Mouse (Mus musculus): Measurements from ENCODE around the gene Rbfox2.
"Not testable (repeated sequence)": the region's sequence is repeated elsewhere in the genome, so short reads cannot be mapped to it uniquely, and the experiment has no call there.

The Rbfox2 gene

DNA sequence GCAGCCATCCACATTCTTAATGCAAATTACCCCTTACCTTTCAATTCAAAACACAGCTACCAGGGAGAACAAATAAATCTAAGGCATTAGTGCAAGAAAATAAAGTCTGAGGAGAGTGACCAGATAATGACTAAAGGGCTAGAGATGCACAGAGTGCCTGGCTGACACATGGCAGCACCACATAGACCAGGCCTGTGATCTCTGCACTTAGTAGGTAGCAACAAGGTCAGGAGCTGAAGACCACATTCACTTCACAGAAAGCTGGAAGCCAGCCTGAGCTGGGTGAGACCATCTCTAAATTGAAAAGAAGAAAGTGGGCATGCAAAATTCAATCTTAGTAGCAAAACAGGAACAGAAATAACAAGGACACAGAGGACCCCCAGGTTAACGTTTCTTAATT, 30.5 kb downstream of the Rbfox2 start:
- peaks cover 62% of the 10 kb centered on the region for H3K4me1 ChIP-seq (replicated peaks; ENCODE audit: low read depth, low read length)
- H3K36me3 ChIP-seq (ENCODE audit: insufficient read depth, low read length), result peaks cover 19% of the 10 kb centered on the region
- H3K9me3 ChIP-seq (ENCODE audit: low read length), result no peaks in the 10 kb centered on the region
- TF ChIP-seq CTCF (conservative IDR thresholded peaks at IDR 0.05; ENCODE audit: low read length), result no peak
- TF ChIP-seq POU5F1 (IDR thresholded peaks at IDR 0.05; ENCODE audit: borderline replicate concordance, low read length), result no peak
- TF ChIP-seq NANOG (IDR thresholded peaks at IDR 0.05; ENCODE audit: borderline replicate concordance, low read length), result no peak
- no peak overlapping the region for H3K4me3 ChIP-seq (replicated peaks; ENCODE audit: low read length)
- H3K27me3 ChIP-seq (ENCODE audit: insufficient read depth, low read length), result no peaks in the 10 kb centered on the region

DNA sequence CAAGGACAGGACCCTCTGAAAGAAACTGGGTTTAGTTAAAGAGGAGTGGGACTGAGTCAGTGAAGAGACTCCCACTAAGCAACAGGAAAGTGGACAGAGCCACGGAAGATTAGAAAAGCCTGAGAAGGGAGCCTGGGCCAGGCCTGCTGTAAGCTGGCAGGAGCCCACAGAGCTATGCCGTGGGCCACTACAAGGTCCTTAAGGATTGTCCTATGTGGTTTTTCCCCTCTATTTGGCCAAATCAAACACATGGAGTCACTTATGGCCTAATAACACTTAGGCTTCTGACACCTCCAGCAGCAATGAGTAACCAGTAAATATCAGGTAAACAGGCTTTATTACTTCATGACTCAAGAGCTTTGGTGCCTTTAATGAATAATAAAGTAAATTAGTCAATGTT, 31.2 kb downstream of the Rbfox2 start:
- Histone ChIP-seq H3K27me3 (ENCODE audit: insufficient read depth, low read length) (no peaks in the 10 kb centered on the region), H3K9me3 (ENCODE audit: low read length) (no peaks in the 10 kb centered on the region), H3K4me3 (replicated peaks; ENCODE audit: low read length) (no peak overlapping the region), H3K4me1 (replicated peaks; ENCODE audit: low read depth, low read length) (peaks cover 62% of the 10 kb centered on the region), H3K36me3 (ENCODE audit: insufficient read depth, low read length) (peaks cover 19% of the 10 kb centered on the region)
- TF ChIP-seq NANOG (IDR thresholded peaks at IDR 0.05; ENCODE audit: borderline replicate concordance, low read length), result no peak
- no peak for TF ChIP-seq CTCF (conservative IDR thresholded peaks at IDR 0.05; ENCODE audit: low read length)
- no peak for TF ChIP-seq POU5F1 (IDR thresholded peaks at IDR 0.05; ENCODE audit: borderline replicate concordance, low read length)

DNA sequence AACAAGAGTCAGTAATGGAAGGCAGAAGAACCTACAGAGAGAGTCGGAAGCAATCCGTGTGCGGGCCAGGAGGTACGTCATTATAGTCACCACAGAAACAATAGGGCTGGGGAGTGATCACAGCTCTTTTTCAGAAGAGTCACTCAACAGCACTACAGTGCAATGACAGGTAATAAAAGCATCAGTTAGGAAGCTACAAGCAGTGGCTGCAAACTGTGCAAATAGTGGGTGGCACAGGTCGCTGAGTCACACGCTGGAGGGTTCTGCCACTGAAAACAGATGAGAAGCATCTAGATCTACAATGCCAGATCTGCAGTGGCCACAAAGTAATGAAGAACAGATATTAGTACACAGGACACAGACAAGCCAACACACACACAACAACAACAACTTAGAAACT, 32.9 kb downstream of the Rbfox2 start:
- Histone ChIP-seq H3K9me3 (ENCODE audit: low read length) (no peaks in the 10 kb centered on the region), H3K36me3 (ENCODE audit: insufficient read depth, low read length) (peaks cover 19% of the 10 kb centered on the region), H3K27me3 (ENCODE audit: insufficient read depth, low read length) (no peaks in the 10 kb centered on the region), H3K4me1 (replicated peaks; ENCODE audit: low read depth, low read length) (peaks cover 57% of the 10 kb centered on the region), H3K4me3 (replicated peaks; ENCODE audit: low read length) (no peak overlapping the region)
- TF ChIP-seq POU5F1 (IDR thresholded peaks at IDR 0.05; ENCODE audit: borderline replicate concordance, low read length), result no peak
- TF ChIP-seq CTCF (conservative IDR thresholded peaks at IDR 0.05; ENCODE audit: low read length), result no peak
- no peak for TF ChIP-seq NANOG (IDR thresholded peaks at IDR 0.05; ENCODE audit: borderline replicate concordance, low read length)

DNA sequence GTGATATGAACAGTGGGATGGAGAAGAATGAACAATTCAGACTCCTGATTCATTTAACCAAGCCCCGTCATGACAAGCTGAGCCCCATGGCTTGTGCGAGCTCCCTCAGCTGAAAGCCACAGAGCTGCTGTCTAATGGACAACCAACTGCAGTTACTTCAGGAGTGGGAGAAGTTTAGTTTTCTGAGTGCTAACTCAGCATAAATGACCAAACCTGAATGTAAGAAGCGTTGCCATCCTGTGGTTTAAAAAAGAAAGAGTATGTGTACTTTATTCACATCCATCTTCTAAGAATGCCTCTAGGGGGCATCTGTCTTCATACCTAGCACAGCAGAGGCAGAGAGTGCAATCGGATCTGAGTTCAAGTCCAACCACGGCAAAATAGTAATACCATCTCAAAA, 35.5 kb downstream of the Rbfox2 start:
- Histone ChIP-seq H3K27me3 (ENCODE audit: insufficient read depth, low read length) (no peaks in the 10 kb centered on the region), H3K4me3 (replicated peaks; ENCODE audit: low read length) (no peak overlapping the region), H3K9me3 (ENCODE audit: low read length) (no peaks in the 10 kb centered on the region), H3K4me1 (replicated peaks; ENCODE audit: low read depth, low read length) (peaks cover 57% of the 10 kb centered on the region), H3K36me3 (ENCODE audit: insufficient read depth, low read length) (peaks cover 13% of the 10 kb centered on the region; the same call in 1 of the 2 replicates)
- TF ChIP-seq POU5F1 (IDR thresholded peaks at IDR 0.05; ENCODE audit: borderline replicate concordance, low read length) (no peak), NANOG (IDR thresholded peaks at IDR 0.05; ENCODE audit: borderline replicate concordance, low read length) (no peak), CTCF (conservative IDR thresholded peaks at IDR 0.05; ENCODE audit: low read length) (no peak)

DNA sequence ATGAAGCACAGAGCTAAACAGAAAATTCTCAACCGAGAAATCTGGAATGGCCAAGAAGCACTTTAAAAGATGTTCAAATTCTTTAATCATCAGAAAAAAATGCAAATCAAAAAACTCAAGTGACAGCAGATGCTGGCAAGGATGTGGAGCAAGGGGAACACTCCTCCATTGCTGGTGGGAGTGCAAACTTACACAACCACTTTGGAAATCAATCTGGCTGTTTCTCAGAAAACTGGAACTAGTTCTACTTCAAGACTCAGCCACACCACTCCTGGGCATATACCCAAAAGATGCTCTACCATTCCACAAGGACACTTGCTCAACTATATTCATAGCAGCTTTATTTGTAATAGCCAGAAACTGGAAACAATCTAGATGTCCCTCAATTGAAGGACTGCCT, 37.3 kb downstream of the Rbfox2 start:
- not testable (repeated sequence) for H3K4me3 ChIP-seq (replicated peaks; ENCODE audit: low read length)

DNA sequence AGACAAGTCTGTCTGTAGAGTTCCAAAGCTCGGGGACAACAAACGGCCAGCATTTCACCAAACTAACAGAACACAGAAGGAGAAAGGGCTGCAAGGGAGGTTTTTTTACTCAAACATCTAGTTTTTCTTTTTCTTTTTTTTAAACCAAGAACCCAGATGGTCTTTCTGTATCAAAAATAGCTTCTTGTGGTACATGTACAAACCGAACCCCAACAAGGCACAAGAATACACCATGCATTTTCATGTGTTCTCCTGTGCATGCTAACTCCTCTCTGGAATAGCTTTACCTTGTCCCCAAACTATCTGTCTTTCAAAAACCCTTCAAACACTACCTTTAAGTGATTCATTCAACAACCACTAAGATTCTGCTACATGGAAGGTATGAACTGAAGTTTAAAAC, 38.4 kb downstream of the Rbfox2 start:
- Histone ChIP-seq H3K36me3 (ENCODE audit: insufficient read depth, low read length) (0 out of 2 replicates have a peak, but pooled peaks cover 1% of the 10 kb centered on the region), H3K4me3 (replicated peaks; ENCODE audit: low read length) (no peak overlapping the region), H3K27me3 (ENCODE audit: insufficient read depth, low read length) (no peaks in the 10 kb centered on the region), H3K4me1 (replicated peaks; ENCODE audit: low read depth, low read length) (peaks cover 39% of the 10 kb centered on the region), H3K9me3 (ENCODE audit: low read length) (no peaks in the 10 kb centered on the region)
- TF ChIP-seq POU5F1 (IDR thresholded peaks at IDR 0.05; ENCODE audit: borderline replicate concordance, low read length), result no peak
- no peak for TF ChIP-seq NANOG (IDR thresholded peaks at IDR 0.05; ENCODE audit: borderline replicate concordance, low read length)
- TF ChIP-seq CTCF (conservative IDR thresholded peaks at IDR 0.05; ENCODE audit: low read length), result no peak

More for the DNA sequence above, 37.3 kb downstream of the Rbfox2 start:
- H3K4me1 ChIP-seq (replicated peaks; ENCODE audit: low read depth, low read length), result peaks cover 50% of the 10 kb centered on the region
- not testable (repeated sequence) for H3K36me3 ChIP-seq (ENCODE audit: insufficient read depth, low read length); H3K27me3 ChIP-seq (ENCODE audit: insufficient read depth, low read length); H3K9me3 ChIP-seq (ENCODE audit: low read length)

DNA sequence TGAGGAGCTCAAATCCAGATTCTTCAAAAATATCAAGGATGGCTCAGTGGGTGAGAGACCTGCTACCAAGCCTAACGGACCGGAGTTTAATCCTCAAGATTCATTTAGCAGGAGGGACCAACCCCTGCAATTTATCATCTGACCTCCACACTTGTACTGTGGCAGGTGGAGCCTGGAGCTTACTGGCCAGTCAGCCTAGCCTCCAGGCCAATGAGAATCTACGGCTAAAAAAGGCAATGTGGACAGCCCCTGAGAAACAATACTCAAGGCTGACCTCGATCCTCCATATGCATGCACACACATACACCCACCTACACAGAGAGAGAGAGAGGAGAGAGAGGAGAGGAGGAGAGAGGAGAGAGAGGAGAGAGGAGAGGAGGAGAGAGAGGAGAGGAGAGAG, 41.5 kb downstream of the Rbfox2 start:
- H3K27me3 ChIP-seq (ENCODE audit: insufficient read depth, low read length), result no peaks in the 10 kb centered on the region
- peaks cover 28% of the 10 kb centered on the region for H3K4me1 ChIP-seq (replicated peaks; ENCODE audit: low read depth, low read length)
- 0 out of 2 replicates have a peak, but pooled peaks cover 8% of the 10 kb centered on the region for H3K36me3 ChIP-seq (ENCODE audit: insufficient read depth, low read length)
- no peak for TF ChIP-seq POU5F1 (IDR thresholded peaks at IDR 0.05; ENCODE audit: borderline replicate concordance, low read length)
- no peak for TF ChIP-seq NANOG (IDR thresholded peaks at IDR 0.05; ENCODE audit: borderline replicate concordance, low read length)
- no peak for TF ChIP-seq CTCF (conservative IDR thresholded peaks at IDR 0.05; ENCODE audit: low read length)
- H3K9me3 ChIP-seq (ENCODE audit: low read length), result no peaks in the 10 kb centered on the region
- no peak overlapping the region for H3K4me3 ChIP-seq (replicated peaks; ENCODE audit: low read length)

- 0 out of 2 replicates have a peak, but pooled peaks cover 8% of the 10 kb centered on the region for H3K36me3 ChIP-seq (ENCODE audit: insufficient read depth, low read length)
- no peaks in the 10 kb centered on the region for H3K9me3 ChIP-seq (ENCODE audit: low read length)
- H3K4me1 ChIP-seq (replicated peaks; ENCODE audit: low read depth, low read length), result peaks cover 36% of the 10 kb centered on the region
- no peak for TF ChIP-seq NANOG (IDR thresholded peaks at IDR 0.05; ENCODE audit: borderline replicate concordance, low read length)
- no peak for TF ChIP-seq CTCF (conservative IDR thresholded peaks at IDR 0.05; ENCODE audit: low read length)
- TF ChIP-seq POU5F1 (IDR thresholded peaks at IDR 0.05; ENCODE audit: borderline replicate concordance, low read length), result no peak
- no peak overlapping the region for H3K4me3 ChIP-seq (replicated peaks; ENCODE audit: low read length)
- no peaks in the 10 kb centered on the region for H3K27me3 ChIP-seq (ENCODE audit: insufficient read depth, low read length)
Measured at GRCm38 (mm10) chr15:77264314-77264713, 42.5 kb downstream of the Rbfox2 start.

GRCm38 (mm10) chr15:77262782-77263181, 44.0 kb downstream of the Rbfox2 start:
- H3K36me3 ChIP-seq (ENCODE audit: insufficient read depth, low read length), result 0 out of 2 replicates have a peak, but pooled peaks cover 8% of the 10 kb centered on the region
- no peaks in the 10 kb centered on the region for H3K27me3 ChIP-seq (ENCODE audit: insufficient read depth, low read length)
- H3K4me3 ChIP-seq (replicated peaks; ENCODE audit: low read length), result no peak overlapping the region
- peaks cover 51% of the 10 kb centered on the region for H3K4me1 ChIP-seq (replicated peaks; ENCODE audit: low read depth, low read length)
- H3K9me3 ChIP-seq (ENCODE audit: low read length), result no peaks in the 10 kb centered on the region
- no peak for TF ChIP-seq POU5F1 (IDR thresholded peaks at IDR 0.05; ENCODE audit: borderline replicate concordance, low read length)
- TF ChIP-seq CTCF (conservative IDR thresholded peaks at IDR 0.05; ENCODE audit: low read length), result no peak
- no peak for TF ChIP-seq NANOG (IDR thresholded peaks at IDR 0.05; ENCODE audit: borderline replicate concordance, low read length)

All from E14TG2a.4 (cell line).